ENCODE assay signal across 14 mouse cellular contexts in the genomic region with DNA sequence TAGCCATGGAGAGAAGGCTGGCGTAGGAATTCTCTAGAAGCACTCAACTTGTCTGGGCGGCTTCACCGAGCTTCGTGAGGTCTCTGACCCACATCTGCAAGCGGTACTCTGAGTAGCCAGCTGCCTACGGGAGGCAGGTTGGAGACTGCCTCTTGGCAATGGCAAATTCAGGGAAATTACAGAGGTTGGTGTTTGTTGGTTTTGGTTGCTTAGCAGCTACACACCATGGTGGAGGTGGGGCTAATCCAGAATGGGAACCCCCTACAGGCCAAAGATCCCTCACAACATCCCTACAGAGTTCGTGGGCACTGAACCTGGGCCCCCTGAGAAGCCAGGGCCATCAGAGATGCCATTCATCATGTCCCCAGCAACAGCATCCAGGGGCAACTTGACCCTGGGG. TPM values are rescaled to one million over a fixed set of nuclear protein-coding genes. Genes with fewer than 3 reads are reported as not detected.
"Had no signal": no experiment of that assay in that cellular context is flagged by ENCODE, and none has a peak within 500 bp of the region (broad histone marks: within the 10 kb centered on the region; RNA-seq: fewer than 3 reads in every experiment).

No protein-coding gene starts in this region.

- DNase-seq: kidney, adult 2 months; kidney, postnatal 25 days; lung, adult 18-20 months; midbrain, embryonic 14.5 days; thymus, postnatal 36 days had no signal

- H3K27ac ChIP-seq: kidney, embryonic 15.5 days; left cerebral cortex, adult 2 months; limb, embryonic 15.5 days; neural tube, embryonic 12.5 days had no signal

- H3K27me3 ChIP-seq: kidney, embryonic 15.5 days; limb, embryonic 15.5 days; neural tube, embryonic 12.5 days had no signal

- H3K36me3 ChIP-seq: kidney, embryonic 15.5 days; limb, embryonic 15.5 days; midbrain, embryonic 10.5 days; neural tube, embryonic 12.5 days had no signal

- H3K4me3 ChIP-seq: kidney, embryonic 15.5 days; left cerebral cortex, adult 2 months; limb, embryonic 15.5 days; midbrain, embryonic 10.5 days; myocyte; neural tube, embryonic 12.5 days had no signal

- H3K9me3 ChIP-seq: kidney, embryonic 15.5 days; limb, embryonic 15.5 days; midbrain, embryonic 10.5 days; neural tube, embryonic 12.5 days had no signal

- H3K9ac ChIP-seq: kidney, embryonic 15.5 days; limb, embryonic 15.5 days; neural tube, embryonic 12.5 days had no signal

- H3K4me2 ChIP-seq: kidney, embryonic 15.5 days; limb, embryonic 15.5 days; neural tube, embryonic 12.5 days had no signal

RNA-seq across cellular contexts. Expression of gene Gm21885, which starts 6.4 kb away (rescaled TPM):
- total RNA-seq: layer of hippocampus, postnatal 25 days; left cerebral cortex, adult 2 months; left cerebral cortex, postnatal 14 days had no signal
- polyA plus RNA-seq: kidney, adult 2 months; kidney, embryonic 15.5 days; midbrain, embryonic 10.5 days; myocyte; neural tube, embryonic 12.5 days; thymus, postnatal 0 days had no signal
